Mouse (Mus musculus) hindbrain, postnatal 0 days (tissue): Measurements from ENCODE around the gene Ccnd3. TPM values are rescaled to one million over a fixed set of nuclear protein-coding genes. Genes with fewer than 3 reads are reported as not detected.

ENCODE experiments used
- ATAC-seq: fragments of 200-750 bp; cut with Nextera tagmentation; 2 replicates; pipeline ENCODE4 v1.8.0; 2017; ENCODE audit warnings: mild to moderate bottlenecking, moderate TSS enrichment, moderate library complexity
- DNase-seq: peaks from one replicate; pipeline ENCODE4 v3.0.0-alpha.2; 2015; ENCODE audit warnings: low spot score
- H3K27ac ChIP-seq: fragments of 300-500 bp; sonication (generic); 2 replicates; pipeline ENCODE4 v1.5.1; 2014; ENCODE audit warnings: mild to moderate bottlenecking
- H3K27me3 ChIP-seq: fragments of 300-500 bp; sonication (generic); 2 replicates; pipeline ENCODE4 v1.6.1; 2014; ENCODE audit warnings: low read length, mixed read lengths; ENCODE audit not compliant: insufficient read depth
- H3K36me3 ChIP-seq: fragments of 300-500 bp; sonication (generic); 2 replicates; pipeline ENCODE4 v1.6.1; 2014; ENCODE audit warnings: low read length, mixed read lengths; ENCODE audit not compliant: insufficient read depth
- H3K4me1 ChIP-seq: fragments of 300-500 bp; sonication (generic); 2 replicates; pipeline ENCODE4 v1.6.1; 2014; ENCODE audit warnings: antibody characterized with exemption, low read length, mixed read lengths; ENCODE audit not compliant: insufficient read depth
- H3K4me2 ChIP-seq: fragments of 300-500 bp; sonication (generic); 2 replicates; pipeline ENCODE4 v1.6.1; 2014; ENCODE audit warnings: low read depth, mild to moderate bottlenecking, low read length, moderate library complexity, mixed read lengths
- H3K4me3 ChIP-seq: fragments of 300-500 bp; sonication (generic); 2 replicates; pipeline ENCODE4 v1.5.1; 2014; ENCODE audit warnings: low read length
- H3K9ac ChIP-seq: fragments of 300-500 bp; sonication (generic); replicated peaks from 2 replicates; pipeline ENCODE4 v1.6.1; 2014; ENCODE audit warnings: mild to moderate bottlenecking, low read length, moderate library complexity, mixed read lengths
- H3K9me3 ChIP-seq: fragments of 300-500 bp; sonication (generic); 2 replicates; pipeline ENCODE4 v1.6.1; 2016; ENCODE audit warnings: low read length, mixed read lengths
- CTCF ChIP-seq: IDR thresholded peaks from 2 replicates; pipeline ENCODE4 v1.5.1; 2016; ENCODE audit warnings: antibody characterized with exemption, control low read depth, low read depth
- WGBS: fragments of 180-500 bp; shearing (Covaris S2); extraction: QIAGEN DNeasy Blood & Tissue Kit; methylation state at CpG from one replicate; pipeline ENCODE4 v1.1.7; 2014; 5-methylcytosine and 5-hydroxymethylcytosine counted together
- polyA plus RNA-seq: library from polyadenylated mRNA; unstranded; fragments of >200 nt; fragmentation: Nextera tagmentation; extraction: Ambion mirVana; gene quantifications from 2 replicates; pipeline ENCODE4 v1.2.1, GENCODE M21; 2015
- total RNA-seq: library from RNA; depleted of rRNA; stranded (reverse); fragments of >200 nt; gene quantifications from 2 replicates; pipeline ENCODE4 v1.2.3, GENCODE M21; 2014

Gene Ccnd3
- total and polyA plus RNA-seq, 2 experiments from 2014 or later = 63.4 to 71.5 TPM

GRCm38 (mm10) chr17:47470121-47470520 is 34.7 kb upstream of the Ccnd3 start:
- Histone ChIP-seq H3K36me3 (no peaks in the 10 kb centered on the region), H3K4me3 (no peak overlapping the region), H3K27me3 (peaks cover 17% of the 10 kb centered on the region; the same call in 1 of the 2 replicates), H3K9me3 (no peaks in the 10 kb centered on the region), H3K27ac (no peak overlapping the region), H3K4me2 (no peak overlapping the region), H3K4me1 (no peaks in the 10 kb centered on the region), H3K9ac (no peak overlapping the region)
- DNase-seq (no peak), ATAC-seq (no peak)
- WGBS = 81% methylated on average over 4 of the region's 4 CpGs
- no peak for TF ChIP-seq CTCF

- DNase-seq (peak; percentile 67), ATAC-seq (no peak; the same call in 1 of the 2 replicates)
- H3K27me3 ChIP-seq = peaks cover 17% of the 10 kb centered on the region; the same call in 1 of the 2 replicates
- H3K9me3 ChIP-seq = no peaks in the 10 kb centered on the region
- no peak overlapping the region for H3K27ac ChIP-seq
- no peak overlapping the region for H3K9ac ChIP-seq
- 38% methylated on average over 5 of the region's 5 CpGs for WGBS
- TF ChIP-seq CTCF = no peak
- H3K4me1 ChIP-seq = no peaks in the 10 kb centered on the region
- no peak overlapping the region for H3K4me2 ChIP-seq
- no peak overlapping the region for H3K4me3 ChIP-seq
- H3K36me3 ChIP-seq = no peaks in the 10 kb centered on the region
Measured at GRCm38 (mm10) chr17:47470686-47471085, 34.2 kb upstream of the Ccnd3 start.

- Histone ChIP-seq H3K4me1 (no peaks in the 10 kb centered on the region), H3K9me3 (no peaks in the 10 kb centered on the region), H3K27ac (no peak overlapping the region), H3K4me3 (no peak overlapping the region), H3K9ac (no peak overlapping the region), H3K36me3 (no peaks in the 10 kb centered on the region), H3K4me2 (no peak overlapping the region), H3K27me3 (peaks cover 11% of the 10 kb centered on the region; the same call in 1 of the 2 replicates)
- no peak for TF ChIP-seq CTCF
- no peak for DNase-seq
- no peak for ATAC-seq
- WGBS = 50% methylated on average over 15 of the region's 15 CpGs
Measured at GRCm38 (mm10) chr17:47472435-47473350, 32.2 kb upstream of the Ccnd3 start.

- no peaks in the 10 kb centered on the region for H3K4me1 ChIP-seq
- no peak overlapping the region for H3K9ac ChIP-seq
- WGBS = 17% methylated on average over 8 of the region's 8 CpGs
- H3K36me3 ChIP-seq = no peaks in the 10 kb centered on the region
- ATAC-seq (no peak), DNase-seq (no peak)
- TF ChIP-seq CTCF = peak; percentile 77
- H3K4me2 ChIP-seq = no peak overlapping the region
- no peak overlapping the region for H3K27ac ChIP-seq
- no peak overlapping the region for H3K4me3 ChIP-seq
- H3K9me3 ChIP-seq = no peaks in the 10 kb centered on the region
- H3K27me3 ChIP-seq = peaks cover 6% of the 10 kb centered on the region; the same call in 1 of the 2 replicates
Measured at GRCm38 (mm10) chr17:47473434-47473974, 31.3 kb upstream of the Ccnd3 start.

GRCm38 (mm10) chr17:47474250-47474649 is 30.6 kb upstream of the Ccnd3 start:
- Histone ChIP-seq H3K36me3 (no peaks in the 10 kb centered on the region), H3K4me1 (no peaks in the 10 kb centered on the region), H3K27me3 (no peaks in the 10 kb centered on the region), H3K9ac (no peak overlapping the region), H3K4me2 (no peak overlapping the region), H3K27ac (no peak overlapping the region), H3K4me3 (no peak overlapping the region), H3K9me3 (no peaks in the 10 kb centered on the region)
- ATAC-seq (0 out of 2 replicates have a peak, but pooled peaks have one; percentile 30), DNase-seq (no peak)
- TF ChIP-seq CTCF = no peak
- 77% methylated on average over 4 of the region's 4 CpGs for WGBS

GRCm38 (mm10) chr17:47475181-47475580 is 29.7 kb upstream of the Ccnd3 start:
- Histone ChIP-seq H3K4me1 (no peaks in the 10 kb centered on the region), H3K9ac (no peak overlapping the region), H3K27me3 (no peaks in the 10 kb centered on the region), H3K9me3 (no peaks in the 10 kb centered on the region), H3K4me3 (no peak overlapping the region), H3K27ac (no peak overlapping the region), H3K4me2 (no peak overlapping the region), H3K36me3 (no peaks in the 10 kb centered on the region)
- 83% methylated on average over 4 of the region's 4 CpGs for WGBS
- DNase-seq (no peak), ATAC-seq (no peak)
- TF ChIP-seq CTCF = no peak
